Mouse (Mus musculus) large intestine, adult 2 months (tissue): ENCODE measurements around the gene Gmds. TPM values are rescaled to one million over a fixed set of nuclear protein-coding genes. Genes with fewer than 3 reads are reported as not detected.

Source experiments
- DNase-seq: peaks from one replicate; pipeline ENCODE4 v3.0.0-alpha.2; 2012; ENCODE audit warnings: low read depth, low spot score
- WGBS: fragments of 180-500 bp; shearing (Covaris S2); methylation state at CpG from one replicate; pipeline ENCODE4 v1.1.7; 2018; 5-methylcytosine and 5-hydroxymethylcytosine counted together
- polyA plus RNA-seq: library from polyadenylated mRNA; depleted of rRNA; stranded (reverse); fragments of >200 nt; gene quantifications from 2 replicates; pipeline ENCODE4 v1.2.3, GENCODE M21; 2012

Gmds gene
- polyA plus RNA-seq, 1 experiment, result 270 TPM

DNA sequence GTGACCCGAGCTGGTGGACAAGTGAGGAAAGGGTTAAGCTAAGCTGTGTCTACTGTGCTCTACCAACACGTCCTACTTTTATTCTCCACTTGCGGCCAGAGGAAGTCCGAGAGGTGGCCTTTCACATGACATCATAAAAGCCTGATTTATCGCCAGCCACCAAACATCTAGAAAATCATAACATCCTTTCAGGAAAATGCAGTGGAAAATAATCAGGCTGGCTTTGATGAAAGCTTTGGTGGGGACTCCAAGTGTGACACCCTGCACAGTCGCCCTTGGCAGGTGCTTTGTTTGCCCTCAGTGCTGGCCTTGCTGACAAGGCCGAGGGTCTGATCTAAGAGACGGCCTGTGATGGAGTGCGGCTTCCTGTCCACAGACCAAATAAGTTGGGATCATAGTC is 508.2 kb downstream of the Gmds start:
- DNase-seq, result no peak
- WGBS, result 70% methylated on average over 9 of the region's 9 CpGs

DNA sequence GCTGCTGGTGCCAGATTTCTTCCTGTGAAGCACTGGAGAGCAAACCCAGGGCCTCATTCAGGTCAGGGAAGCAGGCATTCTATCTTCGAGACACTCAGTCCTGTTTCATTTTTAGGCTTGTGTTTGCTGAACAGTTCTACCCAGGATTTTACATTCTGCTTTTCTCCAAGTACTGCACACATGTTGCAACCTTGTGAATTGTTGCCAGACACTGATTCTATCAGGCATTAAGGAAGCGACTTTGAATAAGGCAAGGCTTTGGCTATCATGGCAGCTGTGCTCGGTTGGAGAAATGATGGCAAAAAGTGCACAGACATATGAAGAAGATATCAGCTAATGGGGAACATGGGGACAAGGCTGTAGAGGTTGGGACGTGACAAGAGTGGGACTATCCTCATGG is 510.1 kb downstream of the Gmds start:
- 93% methylated on average over 4 of the region's 4 CpGs for WGBS
- DNase-seq, result no peak

DNA sequence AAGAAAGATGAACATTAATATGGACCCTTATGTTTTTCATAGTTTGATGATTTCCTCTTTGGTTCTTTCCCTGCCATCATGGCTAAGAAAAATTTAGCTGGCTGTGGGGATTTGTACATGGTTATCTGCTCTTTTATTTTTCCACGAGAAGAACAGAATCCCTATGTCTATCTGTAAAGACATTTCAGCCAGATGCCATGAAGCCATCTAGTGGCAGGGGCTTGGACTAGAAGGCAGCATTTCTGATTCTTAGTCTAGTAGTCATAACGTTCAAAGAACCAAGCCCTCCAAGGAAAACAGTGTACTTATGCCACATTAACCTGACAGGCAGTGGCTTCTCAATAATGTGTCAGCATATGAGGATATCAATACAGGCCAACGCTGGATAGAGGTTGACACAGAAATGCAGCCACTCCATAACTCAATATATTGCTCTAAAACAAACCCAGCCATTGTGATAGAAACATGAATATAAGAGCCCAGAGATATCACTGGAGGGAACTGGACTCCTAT is 510.7 kb downstream of the Gmds start:
- DNase-seq, result no peak
- 58% methylated on average over 3 of the region's 3 CpGs for WGBS

DNA sequence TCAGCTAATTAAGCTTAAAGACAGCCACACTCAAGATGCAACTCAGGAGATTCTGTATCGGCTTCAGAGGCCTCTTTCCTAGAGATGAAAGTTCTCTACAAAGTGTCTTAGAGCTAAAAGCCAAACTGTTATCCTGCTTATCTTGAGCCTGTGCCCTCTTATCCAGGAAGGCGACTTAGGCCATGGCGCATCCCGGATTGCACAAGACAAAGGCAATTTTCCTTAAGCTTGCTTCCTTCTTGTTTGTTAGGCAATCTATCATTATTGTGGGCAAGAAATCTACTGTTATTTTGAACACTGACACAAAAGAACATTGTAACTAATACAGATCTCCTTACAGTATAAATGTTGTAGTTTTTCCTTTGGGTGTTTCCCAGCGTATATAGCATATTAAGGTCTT is 511.4 kb downstream of the Gmds start:
- DNase-seq, result no peak
- 90% methylated on average over 5 of the region's 5 CpGs for WGBS

DNA sequence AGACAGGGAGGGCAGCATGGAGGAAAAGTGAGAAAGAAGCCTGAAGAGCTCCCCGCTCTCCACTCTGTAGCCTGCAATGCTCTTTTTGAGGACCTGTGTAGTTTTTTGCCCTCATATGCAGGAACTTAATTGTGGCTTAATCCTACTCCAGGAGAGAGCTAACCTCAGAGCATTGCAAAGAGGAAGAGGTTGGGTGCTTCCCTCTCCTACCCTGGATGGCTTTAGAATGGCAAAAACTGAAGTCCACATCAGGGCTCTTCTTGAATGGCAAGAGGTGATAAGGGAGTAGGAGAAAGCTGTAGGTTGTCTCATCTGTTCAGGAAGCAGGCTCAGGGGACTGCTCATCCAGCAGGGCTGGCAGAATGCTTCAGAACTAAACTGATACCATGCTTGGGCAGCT is 513.4 kb downstream of the Gmds start:
- WGBS, result 97% methylated on average over 1 of the region's 1 CpGs
- no peak for DNase-seq

DNA sequence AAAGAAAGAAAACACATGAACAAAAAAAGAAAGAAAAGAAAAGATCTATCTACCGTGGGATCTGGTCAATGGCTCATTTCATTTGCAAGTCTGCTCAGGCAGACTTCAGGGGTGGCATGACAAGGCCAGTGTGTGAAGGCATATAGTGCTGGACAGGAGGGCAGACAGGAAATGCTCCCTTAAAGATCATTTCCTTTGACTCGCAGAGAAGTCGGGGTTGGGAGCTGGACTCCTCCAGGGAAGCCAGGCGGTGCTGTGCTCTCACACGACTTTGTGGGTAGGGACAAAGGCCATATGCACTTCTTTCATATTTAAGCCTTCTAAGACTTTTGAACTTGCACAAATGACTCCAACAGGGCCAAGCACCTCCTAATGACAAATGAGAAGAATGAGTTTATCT is 515.2 kb downstream of the Gmds start:
- 68% methylated on average over 5 of the region's 5 CpGs for WGBS
- DNase-seq, result no peak

DNA sequence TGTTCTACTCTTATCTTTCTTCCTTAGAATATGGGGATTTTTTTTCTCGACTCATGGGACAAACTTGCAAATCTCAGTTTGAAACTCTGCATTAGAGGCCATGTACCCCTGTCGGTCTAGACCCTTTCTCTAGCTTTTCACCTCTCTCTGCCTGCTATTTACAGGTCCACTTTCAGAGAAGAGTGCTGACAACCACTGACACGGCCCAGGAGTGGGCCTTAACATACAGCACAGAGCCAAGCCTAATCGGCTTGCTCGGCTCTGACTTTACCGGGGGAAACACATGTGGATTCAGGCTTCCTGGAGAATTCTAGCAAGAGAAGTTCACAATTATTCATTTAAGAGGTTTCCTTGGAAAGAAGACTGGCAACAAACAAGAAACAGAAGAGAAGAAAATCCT is 517.5 kb downstream of the Gmds start:
- no peak for DNase-seq
- 78% methylated on average over 6 of the region's 6 CpGs for WGBS

DNA sequence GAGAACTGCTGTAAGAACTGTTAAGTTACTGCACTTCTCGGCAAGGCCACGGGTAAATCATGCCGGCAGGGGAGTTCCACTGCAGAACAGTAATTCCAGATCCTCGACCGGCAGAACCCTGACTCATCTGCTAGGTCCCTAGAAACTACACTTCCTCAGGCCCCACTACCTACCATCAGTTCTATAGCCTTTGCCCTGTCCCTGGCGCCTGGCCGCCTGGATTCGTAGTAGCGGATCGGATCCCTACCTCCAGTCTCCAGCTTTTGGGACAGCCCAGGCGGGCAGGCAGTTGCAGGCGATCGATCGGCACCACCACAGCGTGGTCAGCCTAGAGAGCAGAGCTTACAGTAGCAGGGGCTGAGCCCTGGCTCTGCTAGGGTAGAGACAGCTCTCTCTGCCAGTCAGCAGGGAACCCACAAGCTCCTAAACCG is 517.9 kb downstream of the Gmds start:
- WGBS, result 55% methylated on average over 16 of the region's 16 CpGs
- DNase-seq, result no peak

DNA sequence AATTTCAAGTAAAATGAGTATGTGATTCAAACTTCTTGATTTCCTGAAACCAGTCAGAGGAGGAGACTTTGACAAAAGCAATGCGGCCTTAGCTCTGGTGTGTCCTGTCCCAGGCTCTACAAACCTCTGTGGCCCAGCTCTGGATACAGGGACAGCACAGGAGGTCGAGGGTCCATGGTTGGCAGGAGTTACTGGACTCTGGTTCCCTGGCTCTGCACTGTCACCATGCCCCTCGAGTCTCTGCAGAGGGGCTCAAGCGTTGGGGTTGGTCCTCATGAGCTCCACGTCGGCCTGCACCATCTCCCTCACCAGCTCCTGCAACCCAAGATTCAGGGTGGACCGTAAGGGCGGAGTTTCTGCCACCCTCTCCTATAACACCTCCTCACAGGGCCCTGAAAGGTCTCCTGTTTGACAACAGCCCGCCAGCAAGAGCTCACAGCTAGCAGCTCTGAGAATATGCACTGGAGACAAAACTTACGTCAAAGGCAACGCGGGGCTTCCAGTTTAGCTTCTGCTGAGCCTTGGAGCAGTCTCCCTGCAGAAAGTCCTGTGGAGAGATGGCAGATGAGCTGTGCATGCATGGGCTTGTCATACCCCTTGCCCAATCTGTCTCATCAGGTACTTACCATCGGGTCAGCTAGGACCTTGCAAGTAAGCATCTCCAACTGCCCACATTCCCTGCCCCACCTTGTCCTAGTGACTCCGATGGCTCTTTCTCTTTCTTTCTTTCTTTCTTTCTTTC is 518.7 kb downstream of the Gmds start:
- no peak for DNase-seq
- 81% methylated on average over 14 of the region's 14 CpGs for WGBS

DNA sequence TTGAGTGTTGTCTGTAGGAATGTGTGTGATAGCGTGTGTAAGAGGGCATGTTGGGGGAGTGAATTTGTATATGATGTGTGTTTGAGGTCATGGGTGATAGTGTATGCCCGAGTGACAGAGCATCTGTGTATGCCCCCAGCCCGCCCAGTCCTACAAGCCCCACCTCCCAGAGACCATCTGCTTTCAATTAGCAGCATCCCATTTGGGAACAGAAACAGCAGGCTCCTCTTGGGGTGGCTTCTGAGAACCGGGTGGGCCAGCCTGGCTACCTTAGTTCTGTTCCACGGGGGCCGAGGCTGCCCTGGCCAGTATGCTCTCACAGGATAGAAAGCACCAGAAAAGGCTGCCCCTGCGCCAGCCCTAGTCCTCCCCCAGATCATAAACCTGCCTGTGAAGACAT is 520.2 kb downstream of the Gmds start:
- 74% methylated on average over 7 of the region's 7 CpGs for WGBS
- DNase-seq, result no peak

DNA sequence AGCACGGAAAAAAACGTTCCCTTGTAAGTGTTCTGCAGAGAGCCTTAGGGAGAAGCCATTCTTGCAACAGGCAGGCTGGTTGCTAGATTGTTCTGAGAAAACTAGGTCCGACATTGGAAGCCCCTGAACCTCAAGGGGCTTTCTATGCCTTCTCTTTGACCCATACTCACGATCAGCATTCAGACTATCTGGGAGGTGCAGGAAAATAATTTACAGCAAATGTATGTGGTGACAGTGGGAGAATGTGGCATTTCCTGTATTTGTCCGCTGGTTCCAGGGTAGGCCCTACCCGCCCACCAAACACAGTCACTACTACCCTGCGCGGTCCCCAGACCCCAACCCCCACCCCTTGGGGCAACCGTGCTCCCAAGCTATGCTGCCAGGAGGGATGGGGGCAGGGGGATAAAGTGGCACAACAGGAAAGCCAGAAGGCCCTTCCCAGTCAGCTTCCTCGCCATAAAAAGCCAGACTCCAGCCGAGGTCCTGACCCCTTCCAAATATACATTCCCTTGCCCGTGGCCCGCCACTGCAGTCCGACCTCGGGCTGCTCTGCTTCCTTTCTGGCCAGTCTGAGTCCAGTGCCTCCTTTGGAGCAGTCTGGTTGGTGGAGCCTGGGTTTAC is 523.0 kb downstream of the Gmds start:
- WGBS, result 76% methylated on average over 15 of the region's 15 CpGs

DNA sequence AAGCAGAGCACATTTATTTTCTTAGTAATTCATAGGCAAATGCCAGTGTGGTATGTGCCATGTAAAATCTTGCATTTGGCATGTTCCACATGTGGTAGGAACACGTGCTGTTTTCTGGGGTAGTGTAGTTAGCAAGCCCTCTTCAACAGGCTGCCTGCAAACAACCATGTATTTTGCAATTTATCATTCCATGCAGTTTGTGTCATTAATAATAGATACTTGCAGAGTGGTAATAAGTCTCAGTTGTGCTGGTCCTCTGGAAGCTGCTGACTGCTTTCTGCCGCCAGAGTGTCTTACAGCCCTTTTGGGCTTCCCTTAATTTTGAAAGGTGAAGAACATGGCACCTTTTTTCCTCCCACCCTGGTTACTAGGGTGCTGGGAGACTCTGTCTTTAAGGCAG is 525.8 kb downstream of the Gmds start:
- no peak for DNase-seq
- 96% methylated on average over 2 of the region's 2 CpGs for WGBS

More for the DNA sequence above, 523.0 kb downstream of the Gmds start:
- no peak for DNase-seq

DNA sequence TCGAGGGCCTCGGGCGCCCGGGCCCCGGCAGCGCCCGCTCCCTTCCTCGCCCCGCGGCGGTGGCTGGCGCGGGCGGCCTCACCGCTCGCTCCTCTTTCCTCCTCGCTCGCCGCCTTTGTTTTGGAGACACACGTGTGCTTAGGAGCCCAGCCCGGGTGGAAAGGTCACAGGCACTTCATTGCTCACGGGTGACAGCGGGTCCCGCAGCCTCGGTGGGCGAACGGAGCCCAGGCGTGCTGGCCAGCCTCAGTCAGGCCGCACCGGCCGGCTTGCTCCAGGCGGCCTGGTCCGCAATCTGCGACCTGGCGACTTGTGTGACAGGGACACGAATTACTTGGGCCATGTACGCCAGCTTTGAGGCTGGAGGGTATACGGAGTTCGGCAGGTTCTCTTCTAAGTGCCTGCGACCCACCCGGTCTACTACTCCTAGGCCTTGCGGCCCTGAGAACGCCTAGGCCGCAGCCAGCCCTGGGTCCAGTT is 527.0 kb downstream of the Gmds start:
- no peak for DNase-seq
- 47% methylated on average over 44 of the region's 44 CpGs for WGBS

DNA sequence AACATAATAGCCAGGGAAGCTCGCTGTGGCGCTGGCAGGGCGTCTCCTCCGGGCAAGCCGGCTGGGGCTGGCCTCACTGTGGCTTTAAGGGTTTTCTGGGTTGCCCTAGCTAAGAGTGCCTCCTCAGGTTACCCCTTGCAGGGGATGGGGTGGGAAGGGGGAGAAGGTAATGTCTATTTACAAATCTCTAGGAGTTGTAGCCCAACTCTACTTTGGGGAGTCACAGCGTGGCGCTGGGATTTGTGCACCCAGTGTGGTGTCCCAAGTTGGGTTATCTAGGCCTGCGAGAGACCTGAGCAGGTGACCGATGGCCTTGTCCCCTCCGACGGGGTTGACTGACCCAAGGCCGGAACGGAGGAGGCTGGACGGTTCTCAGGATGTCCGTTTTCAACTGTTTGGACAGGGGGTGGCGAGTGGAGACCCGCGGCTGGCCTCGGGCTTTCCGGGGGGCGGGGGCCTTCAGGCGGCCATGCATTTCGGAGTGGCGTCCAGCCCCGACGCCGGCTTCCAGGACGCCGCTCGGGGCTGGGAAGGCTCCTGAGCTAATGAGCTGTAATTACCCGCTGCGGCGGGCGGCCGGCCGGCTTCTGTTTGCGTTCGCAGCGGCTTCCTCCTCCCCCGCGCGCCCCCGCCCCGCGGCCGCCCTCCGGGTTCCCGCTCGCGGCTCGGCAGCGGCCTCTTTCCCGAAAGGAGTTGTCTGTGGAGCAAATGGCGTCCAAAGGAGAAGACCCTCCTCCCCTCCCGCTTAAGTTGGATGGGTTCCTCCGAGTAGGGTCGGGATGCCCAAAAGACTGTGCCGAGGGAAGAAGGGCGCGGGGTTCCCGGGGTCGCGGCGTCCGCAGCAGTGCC is 527.6 kb downstream of the Gmds start:
- WGBS, result 7% methylated on average over 64 of the region's 65 CpGs
- DNase-seq, result no peak

DNA sequence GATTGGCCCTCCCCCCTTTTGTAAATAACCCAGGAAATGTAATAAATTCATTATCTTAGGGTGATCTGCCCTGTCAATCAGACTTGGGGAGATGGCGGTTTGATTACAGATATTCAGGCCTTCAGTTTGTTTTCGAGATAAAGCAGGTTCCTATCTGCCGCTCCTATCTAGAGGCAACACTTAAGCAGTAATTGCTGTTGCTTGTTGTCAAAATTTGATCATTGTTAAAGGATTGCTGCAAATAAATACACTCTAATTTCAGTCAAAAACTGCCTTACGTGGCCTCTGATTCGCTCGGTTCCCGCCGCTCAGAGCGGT is 528.2 kb downstream of the Gmds start:
- no peak for DNase-seq
- 35% methylated on average over 9 of the region's 9 CpGs for WGBS

DNA sequence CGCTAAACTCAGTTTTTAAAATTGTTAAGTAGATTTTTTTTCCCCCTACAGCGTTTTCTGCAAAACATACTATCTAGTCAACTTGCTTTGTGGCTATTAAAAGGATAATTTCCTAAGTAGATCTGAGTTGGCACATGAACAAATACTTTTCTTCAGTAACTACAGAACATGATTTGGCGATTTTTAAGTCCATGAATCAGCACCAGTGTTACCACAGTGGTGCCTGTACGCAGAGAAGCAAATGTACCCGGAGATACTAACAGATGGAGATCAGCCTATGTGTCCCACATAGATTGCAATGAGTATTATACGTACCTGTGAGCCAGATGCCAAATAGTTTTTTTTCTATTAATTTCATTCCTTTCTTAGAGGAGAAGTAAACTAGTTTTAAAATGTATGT is 528.8 kb downstream of the Gmds start:
- WGBS, result 71% methylated on average over 6 of the region's 6 CpGs
- DNase-seq, result no peak

DNA sequence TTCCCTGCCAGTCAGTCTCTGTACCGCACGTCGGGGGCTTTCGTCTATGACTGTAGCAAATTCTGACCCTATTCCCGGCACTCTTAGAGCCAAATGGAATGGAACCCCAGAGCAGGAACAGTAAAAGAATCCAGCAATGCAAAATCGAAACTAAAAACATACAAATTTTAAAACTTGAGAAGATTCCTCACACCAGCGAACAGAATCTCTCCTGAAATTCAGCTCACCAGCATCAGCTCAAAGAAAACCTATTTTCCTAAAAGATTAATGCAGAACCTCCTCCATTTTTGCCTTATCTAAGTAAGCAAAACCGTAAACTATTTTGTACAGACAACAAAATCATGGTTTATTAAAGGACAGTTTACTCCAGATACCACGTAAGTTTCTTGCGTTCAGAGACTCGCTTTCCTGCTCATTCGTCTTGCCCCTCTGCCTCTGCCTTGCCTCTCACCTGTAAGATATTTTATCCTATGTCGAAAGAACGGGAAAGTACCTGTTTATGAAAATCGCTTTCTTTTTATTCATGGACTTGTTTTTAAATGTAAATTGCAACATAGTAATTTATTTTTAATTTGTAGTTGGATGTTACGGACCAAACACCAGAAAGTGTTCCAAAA is 529.6 kb downstream of the Gmds start:
- no peak for DNase-seq
- WGBS, result 23% methylated on average over 16 of the region's 16 CpGs

DNA sequence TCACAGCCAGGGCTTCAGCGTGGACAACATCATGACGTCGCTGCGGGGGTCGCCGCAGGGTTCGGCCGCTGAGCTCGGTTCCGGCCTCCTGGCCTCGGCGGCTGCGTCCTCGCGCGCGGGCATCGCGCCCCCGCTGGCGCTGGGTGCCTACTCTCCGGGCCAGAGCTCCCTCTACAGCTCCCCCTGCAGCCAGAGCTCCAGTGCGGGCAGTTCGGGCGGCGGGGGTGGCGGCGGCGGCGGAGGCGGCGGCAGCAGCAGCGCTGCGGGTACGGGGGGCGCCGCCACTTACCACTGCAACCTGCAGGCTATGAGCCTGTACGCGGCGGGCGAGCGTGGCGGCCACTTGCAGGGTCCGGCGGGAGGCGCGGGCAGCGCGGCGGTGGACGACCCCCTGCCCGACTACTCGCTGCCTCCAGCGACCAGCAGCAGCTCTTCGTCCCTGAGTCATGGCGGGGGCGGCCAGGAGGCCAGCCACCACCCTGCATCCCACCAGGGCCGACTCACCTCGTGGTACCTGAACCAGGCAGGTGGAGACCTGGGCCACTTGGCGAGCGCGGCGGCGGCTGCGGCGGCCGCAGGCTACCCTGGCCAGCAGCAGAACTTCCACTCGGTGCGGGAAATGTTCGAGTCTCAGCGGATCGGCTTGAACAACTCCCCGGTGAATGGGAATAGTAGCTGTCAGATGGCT is 530.3 kb downstream of the Gmds start:
- WGBS, result 2% methylated on average over 72 of the region's 73 CpGs
- no peak for DNase-seq

DNA sequence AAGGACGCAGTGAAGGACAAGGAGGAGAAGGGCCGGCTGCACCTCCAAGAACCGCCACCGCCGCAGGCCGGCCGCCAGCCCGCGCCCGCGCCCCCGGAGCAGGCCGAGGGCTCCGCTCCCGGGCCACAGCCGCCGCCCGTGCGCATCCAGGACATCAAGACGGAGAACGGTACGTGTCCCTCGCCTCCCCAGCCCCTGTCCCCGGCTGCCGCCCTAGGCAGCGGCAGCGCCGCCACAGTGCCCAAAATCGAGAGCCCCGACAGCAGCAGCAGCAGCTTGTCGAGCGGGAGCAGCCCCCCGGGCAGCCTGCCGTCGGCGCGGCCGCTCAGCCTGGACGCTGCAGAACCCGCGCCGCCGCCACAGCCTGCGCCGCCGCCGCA is 530.8 kb downstream of the Gmds start:
- DNase-seq, result no peak
- WGBS, result under 1% methylated on average over 47 of the region's 47 CpGs
